Mouse (Mus musculus): ENCODE results near the gene Hdac10. TPM values are rescaled to one million over a fixed set of nuclear protein-coding genes. Genes with fewer than 3 reads are reported as not detected.
A peak's percentile ranks its signal among the peaks of the same experiment; 100 is the strongest.

Gene Hdac10
- polyA plus RNA-seq, 1 experiment = 4.6 TPM

GRCm38 (mm10) chr15:89140659-89141252 lies 12.3 kb upstream of the Hdac10 start, which contains the start of gene Mapk12:
Gene Mapk12 (minus strand): TSS chr15:89140703.
- peak within 1 kb of the TSS; percentile 55; the same call in 1 of the 2 replicates for H3K27ac ChIP-seq (ENCODE audit: insufficient read depth, low read length)
- peak within 1 kb of the TSS; percentile 71 for H3K4me3 ChIP-seq (ENCODE audit: low read depth, low read length)
- no peaks in the 10 kb centered on the region for H3K9me3 ChIP-seq (replicated peaks; ENCODE audit: control insufficient read depth, insufficient read depth, low read length, poor library complexity, severe bottlenecking)
- TF ChIP-seq CTCF (IDR thresholded peaks at IDR 0.05; ENCODE audit: low read depth, low read length) (no peak), EP300 (IDR thresholded peaks at IDR 0.05; ENCODE audit: insufficient read depth, low read depth, low read length) (no peak), POLR2A (IDR thresholded peaks at IDR 0.05; ENCODE audit: insufficient read depth, low read length) (no peak)
- H3K27me3 ChIP-seq (ENCODE audit: control insufficient read depth, insufficient read depth, low read length, poor library complexity, severe bottlenecking) = no peaks in the 10 kb centered on the region
- H3K4me1 ChIP-seq (ENCODE audit: control insufficient read depth, insufficient read depth, low read length) = no peaks in the 10 kb centered on the region
- peak within 1 kb of the TSS; percentile 81 for H3K9ac ChIP-seq (ENCODE audit: low read depth, poor library complexity, severe bottlenecking)
- no peaks in the 10 kb centered on the region for H3K36me3 ChIP-seq (ENCODE audit: control insufficient read depth, insufficient read depth, low read length, poor library complexity, severe bottlenecking)

- Histone ChIP-seq H3K36me3 (ENCODE audit: control insufficient read depth, insufficient read depth, low read length, poor library complexity, severe bottlenecking) (no peaks in the 10 kb centered on the region), H3K27me3 (ENCODE audit: control insufficient read depth, insufficient read depth, low read length, poor library complexity, severe bottlenecking) (no peaks in the 10 kb centered on the region), H3K9ac (ENCODE audit: low read depth, poor library complexity, severe bottlenecking) (peak overlapping the region; percentile 81), H3K9me3 (replicated peaks; ENCODE audit: control insufficient read depth, insufficient read depth, low read length, poor library complexity, severe bottlenecking) (no peaks in the 10 kb centered on the region), H3K4me3 (ENCODE audit: low read depth, low read length) (peak overlapping the region; percentile 71), H3K4me1 (ENCODE audit: control insufficient read depth, insufficient read depth, low read length) (no peaks in the 10 kb centered on the region), H3K27ac (ENCODE audit: insufficient read depth, low read length) (no peak overlapping the region)
- TF ChIP-seq POLR2A (IDR thresholded peaks at IDR 0.05; ENCODE audit: insufficient read depth, low read length) (no peak), CTCF (IDR thresholded peaks at IDR 0.05; ENCODE audit: low read depth, low read length) (no peak), EP300 (IDR thresholded peaks at IDR 0.05; ENCODE audit: insufficient read depth, low read depth, low read length) (no peak)
Measured at GRCm38 (mm10) chr15:89140048-89140658, 11.7 kb upstream of the Hdac10 start.

GRCm38 (mm10) chr15:89138531-89138930 lies 10.0 kb upstream of the Hdac10 start:
- no peak overlapping the region for H3K9ac ChIP-seq (ENCODE audit: low read depth, poor library complexity, severe bottlenecking)
- no peaks in the 10 kb centered on the region for H3K9me3 ChIP-seq (replicated peaks; ENCODE audit: control insufficient read depth, insufficient read depth, low read length, poor library complexity, severe bottlenecking)
- H3K27me3 ChIP-seq (ENCODE audit: control insufficient read depth, insufficient read depth, low read length, poor library complexity, severe bottlenecking) = no peaks in the 10 kb centered on the region
- H3K4me1 ChIP-seq (ENCODE audit: control insufficient read depth, insufficient read depth, low read length) = no peaks in the 10 kb centered on the region
- no peaks in the 10 kb centered on the region for H3K36me3 ChIP-seq (ENCODE audit: control insufficient read depth, insufficient read depth, low read length, poor library complexity, severe bottlenecking)
- no peak overlapping the region for H3K4me3 ChIP-seq (ENCODE audit: low read depth, low read length)
- TF ChIP-seq CTCF (IDR thresholded peaks at IDR 0.05; ENCODE audit: low read depth, low read length) (no peak), EP300 (IDR thresholded peaks at IDR 0.05; ENCODE audit: insufficient read depth, low read depth, low read length) (no peak), POLR2A (IDR thresholded peaks at IDR 0.05; ENCODE audit: insufficient read depth, low read length) (no peak)
- no peak overlapping the region for H3K27ac ChIP-seq (ENCODE audit: insufficient read depth, low read length)

GRCm38 (mm10) chr15:89138046-89138405 lies 9.5 kb upstream of the Hdac10 start:
- Histone ChIP-seq H3K27me3 (ENCODE audit: control insufficient read depth, insufficient read depth, low read length, poor library complexity, severe bottlenecking) (no peaks in the 10 kb centered on the region), H3K27ac (ENCODE audit: insufficient read depth, low read length) (no peak overlapping the region), H3K36me3 (ENCODE audit: control insufficient read depth, insufficient read depth, low read length, poor library complexity, severe bottlenecking) (no peaks in the 10 kb centered on the region), H3K9ac (ENCODE audit: low read depth, poor library complexity, severe bottlenecking) (no peak overlapping the region), H3K4me1 (ENCODE audit: control insufficient read depth, insufficient read depth, low read length) (no peaks in the 10 kb centered on the region), H3K9me3 (replicated peaks; ENCODE audit: control insufficient read depth, insufficient read depth, low read length, poor library complexity, severe bottlenecking) (no peaks in the 10 kb centered on the region), H3K4me3 (ENCODE audit: low read depth, low read length) (no peak overlapping the region)
- TF ChIP-seq CTCF (IDR thresholded peaks at IDR 0.05; ENCODE audit: low read depth, low read length) (no peak), EP300 (IDR thresholded peaks at IDR 0.05; ENCODE audit: insufficient read depth, low read depth, low read length) (no peak), POLR2A (IDR thresholded peaks at IDR 0.05; ENCODE audit: insufficient read depth, low read length) (no peak)

- no peaks in the 10 kb centered on the region for H3K4me1 ChIP-seq (ENCODE audit: control insufficient read depth, insufficient read depth, low read length)
- TF ChIP-seq EP300 (IDR thresholded peaks at IDR 0.05; ENCODE audit: insufficient read depth, low read depth, low read length) = no peak
- TF ChIP-seq CTCF (IDR thresholded peaks at IDR 0.05; ENCODE audit: low read depth, low read length) = no peak
- no peak for TF ChIP-seq POLR2A (IDR thresholded peaks at IDR 0.05; ENCODE audit: insufficient read depth, low read length)
- no peak overlapping the region for H3K4me3 ChIP-seq (ENCODE audit: low read depth, low read length)
- no peak overlapping the region for H3K9ac ChIP-seq (ENCODE audit: low read depth, poor library complexity, severe bottlenecking)
- H3K9me3 ChIP-seq (replicated peaks; ENCODE audit: control insufficient read depth, insufficient read depth, low read length, poor library complexity, severe bottlenecking) = no peaks in the 10 kb centered on the region
- H3K27me3 ChIP-seq (ENCODE audit: control insufficient read depth, insufficient read depth, low read length, poor library complexity, severe bottlenecking) = no peaks in the 10 kb centered on the region
- no peak overlapping the region for H3K27ac ChIP-seq (ENCODE audit: insufficient read depth, low read length)
- no peaks in the 10 kb centered on the region for H3K36me3 ChIP-seq (ENCODE audit: control insufficient read depth, insufficient read depth, low read length, poor library complexity, severe bottlenecking)
Measured at GRCm38 (mm10) chr15:89137378-89138045, 9.0 kb upstream of the Hdac10 start.
